Mouse (Mus musculus): ENCODE results near the gene Elk4.

Gene Elk4

GRCm38 (mm10) chr1:132007282-132007815, at the start of gene Elk4:
Elk4 (plus strand) TSS chr1:132007607.
- DNase-seq (ENCODE audit: low read depth, low spot score): peak; percentile 63

GRCm38 (mm10) chr1:131961004-131961403, 46.4 kb upstream of the Elk4 start:
- no peak for DNase-seq (ENCODE audit: low read depth, low spot score)

GRCm38 (mm10) chr1:131962606-131963084, 44.8 kb upstream of the Elk4 start, which contains the start of gene Slc45a3:
Slc45a3 (plus strand) TSS chr1:131962967.
- DNase-seq (ENCODE audit: low read depth, low spot score): no peak

GRCm38 (mm10) chr1:131963085-131963951, 44.1 kb upstream of the Elk4 start:
- no peak for DNase-seq (ENCODE audit: low read depth, low spot score)

GRCm38 (mm10) chr1:131964100-131964499, 43.3 kb upstream of the Elk4 start:
- no peak for DNase-seq (ENCODE audit: low read depth, low spot score)

- no peak for DNase-seq (ENCODE audit: low read depth, low spot score)
Observed at GRCm38 (mm10) chr1:131964580-131964979, 42.8 kb upstream of the Elk4 start.

GRCm38 (mm10) chr1:131965818-131966217, 41.6 kb upstream of the Elk4 start:
- no peak for DNase-seq (ENCODE audit: low read depth, low spot score)

- no peak for DNase-seq (ENCODE audit: low read depth, low spot score)
Observed at GRCm38 (mm10) chr1:131967336-131967735, 40.1 kb upstream of the Elk4 start.

GRCm38 (mm10) chr1:131968556-131968955, 38.9 kb upstream of the Elk4 start:
- DNase-seq (ENCODE audit: low read depth, low spot score): no peak

- DNase-seq (ENCODE audit: low read depth, low spot score): no peak
Observed at GRCm38 (mm10) chr1:131968983-131969382, 38.4 kb upstream of the Elk4 start.

- DNase-seq (ENCODE audit: low read depth, low spot score): no peak
Observed at GRCm38 (mm10) chr1:131969825-131970224, 37.6 kb upstream of the Elk4 start.

- DNase-seq (ENCODE audit: low read depth, low spot score): no peak
Observed at GRCm38 (mm10) chr1:131970322-131970660, 37.1 kb upstream of the Elk4 start.

GRCm38 (mm10) chr1:131970661-131971520, 36.5 kb upstream of the Elk4 start:
- DNase-seq (ENCODE audit: low read depth, low spot score): no peak

- no peak for DNase-seq (ENCODE audit: low read depth, low spot score)
Observed at GRCm38 (mm10) chr1:131971771-131972497, 35.5 kb upstream of the Elk4 start.

- no peak for DNase-seq (ENCODE audit: low read depth, low spot score)
Observed at GRCm38 (mm10) chr1:131972498-131973334, 34.7 kb upstream of the Elk4 start.

GRCm38 (mm10) chr1:131973991-131974390, 33.4 kb upstream of the Elk4 start:
- DNase-seq (ENCODE audit: low read depth, low spot score): no peak

- no peak for DNase-seq (ENCODE audit: low read depth, low spot score)
Observed at GRCm38 (mm10) chr1:131976886-131977285, 30.5 kb upstream of the Elk4 start.

- no peak for DNase-seq (ENCODE audit: low read depth, low spot score)
Observed at GRCm38 (mm10) chr1:131980471-131980870, 26.9 kb upstream of the Elk4 start.

GRCm38 (mm10) chr1:131981378-131982013, 25.9 kb upstream of the Elk4 start:
- no peak for DNase-seq (ENCODE audit: low read depth, low spot score)

- DNase-seq (ENCODE audit: low read depth, low spot score): no peak
Observed at GRCm38 (mm10) chr1:131982907-131983306, 24.5 kb upstream of the Elk4 start.

Measured in brain, embryonic 18.5 days (tissue).